Mouse (Mus musculus) kidney, postnatal 0 days (tissue): ENCODE measurements around the gene Camkk1. TPM values are rescaled to one million over a fixed set of nuclear protein-coding genes. Genes with fewer than 3 reads are reported as not detected.

ENCODE experiments used
- ATAC-seq: fragments of 200-750 bp; cut with Nextera tagmentation; replicated peaks from 2 replicates; pipeline ENCODE4 v1.8.0; 2017; ENCODE audit warnings: low read depth, moderate number of reproducible peaks, moderate TSS enrichment, moderate library complexity; ENCODE audit not compliant: low FRiP score
- DNase-seq: peaks from one replicate; pipeline ENCODE4 v3.0.0-alpha.2; 2016; ENCODE audit warnings: low spot score
- H3K27ac ChIP-seq: fragments of 300-500 bp; sonication (generic); 2 replicates; pipeline ENCODE4 v1.5.1; 2014; ENCODE audit warnings: mild to moderate bottlenecking
- H3K27me3 ChIP-seq: fragments of 300-500 bp; sonication (generic); 2 replicates; pipeline ENCODE4 v1.6.1; 2014; ENCODE audit warnings: low read length, mixed read lengths; ENCODE audit not compliant: insufficient read depth
- H3K36me3 ChIP-seq: fragments of 300-500 bp; sonication (generic); 2 replicates; pipeline ENCODE4 v1.6.1; 2014; ENCODE audit warnings: low read length, mixed read lengths; ENCODE audit not compliant: insufficient read depth
- H3K4me1 ChIP-seq: fragments of 300-500 bp; sonication (generic); replicated peaks from 2 replicates; pipeline ENCODE4 v1.6.1; 2014; ENCODE audit warnings: antibody characterized with exemption, low read length, mixed read lengths; ENCODE audit not compliant: insufficient read depth
- H3K4me2 ChIP-seq: fragments of 300-500 bp; sonication (generic); 2 replicates; pipeline ENCODE4 v1.6.1; 2014; ENCODE audit warnings: mild to moderate bottlenecking, low read length, moderate library complexity, mixed read lengths
- H3K4me3 ChIP-seq: fragments of 300-500 bp; sonication (generic); replicated peaks from 2 replicates; pipeline ENCODE4 v1.5.1; 2014; ENCODE audit warnings: low read depth, low read length
- H3K9ac ChIP-seq: fragments of 300-500 bp; sonication (generic); 2 replicates; pipeline ENCODE4 v1.6.1; 2014; ENCODE audit warnings: low read depth, low read length
- H3K9me3 ChIP-seq: fragments of 300-500 bp; sonication (generic); replicated peaks from 2 replicates; pipeline ENCODE4 v1.6.1; 2016; ENCODE audit warnings: low read length, inconsistent platforms, mixed read lengths
- CTCF ChIP-seq: IDR thresholded peaks from 2 replicates; pipeline ENCODE4 v1.5.1; 2016; ENCODE audit warnings: antibody characterized with exemption, low read depth, mild to moderate bottlenecking, moderate library complexity
- WGBS: fragments of 180-500 bp; shearing (Covaris S2); extraction: QIAGEN DNeasy Blood & Tissue Kit; methylation state at CpG from one replicate; pipeline ENCODE4 v1.1.7; 2014; 5-methylcytosine and 5-hydroxymethylcytosine counted together
- polyA plus RNA-seq: library from polyadenylated mRNA; unstranded; fragments of >200 nt; fragmentation: Nextera tagmentation; extraction: Ambion mirVana; gene quantifications from 2 replicates; pipeline ENCODE4 v1.2.1, GENCODE M21; 2015

Gene Camkk1
- polyA plus RNA-seq, 1 experiment from 2014 or later, result 4.3 TPM

- no peak for DNase-seq
- no peak overlapping the region for H3K27ac ChIP-seq
- ATAC-seq, result no peak
- whole genome bisulfite sequencing, result 62% methylated on average over 13 of the region's 13 CpGs
- H3K36me3 ChIP-seq, result no peaks in the 10 kb centered on the region
- H3K4me3 ChIP-seq, result no peak overlapping the region
- H3K4me1 ChIP-seq, result no peaks in the 10 kb centered on the region
- H3K9me3 ChIP-seq, result no peaks in the 10 kb centered on the region
- no peak for TF ChIP-seq CTCF
- H3K4me2 ChIP-seq, result no peak overlapping the region
- no peak overlapping the region for H3K9ac ChIP-seq
- H3K27me3 ChIP-seq, result no peaks in the 10 kb centered on the region
Observed at GRCm38 (mm10) chr11:73009531-73010274, 9.1 kb upstream of the Camkk1 start.

GRCm38 (mm10) chr11:73013981-73014380 is 4.8 kb upstream of the Camkk1 start:
- H3K4me2 ChIP-seq, result no peak overlapping the region
- H3K27ac ChIP-seq, result no peak overlapping the region
- no peak for ATAC-seq
- no peak for TF ChIP-seq CTCF
- WGBS, result 66% methylated on average over 5 of the region's 5 CpGs
- DNase-seq, result no peak
- H3K9me3 ChIP-seq, result no peaks in the 10 kb centered on the region
- H3K27me3 ChIP-seq, result no peaks in the 10 kb centered on the region; the same call in 1 of the 2 replicates
- 0 out of 2 replicates have a peak, but pooled peaks cover 5% of the 10 kb centered on the region for H3K4me1 ChIP-seq
- no peak overlapping the region for H3K9ac ChIP-seq
- no peaks in the 10 kb centered on the region for H3K36me3 ChIP-seq
- H3K4me3 ChIP-seq, result no peak overlapping the region

GRCm38 (mm10) chr11:73014831-73015344 is 3.9 kb upstream of the Camkk1 start:
- DNase-seq, result no peak
- 76% methylated on average over 4 of the region's 4 CpGs for WGBS

GRCm38 (mm10) chr11:73015391-73016102 is 3.3 kb upstream of the Camkk1 start:
- Histone ChIP-seq H3K4me2 (no peak overlapping the region), H3K9me3 (no peaks in the 10 kb centered on the region), H3K27me3 (no peaks in the 10 kb centered on the region; the same call in 1 of the 2 replicates), H3K27ac (no peak overlapping the region), H3K4me3 (no peak overlapping the region), H3K36me3 (no peaks in the 10 kb centered on the region), H3K4me1 (peaks cover 13% of the 10 kb centered on the region; the same call in 1 of the 2 replicates), H3K9ac (no peak overlapping the region)
- 59% methylated on average over 5 of the region's 5 CpGs for WGBS
- TF ChIP-seq CTCF, result no peak
- no peak for DNase-seq
- no peak for ATAC-seq

More at GRCm38 (mm10) chr11:73014831-73015344, 3.9 kb upstream of the Camkk1 start:
- H3K9ac ChIP-seq, result no peak overlapping the region
- H3K4me1 ChIP-seq, result peaks cover 13% of the 10 kb centered on the region; the same call in 1 of the 2 replicates
- H3K4me2 ChIP-seq, result no peak overlapping the region
- no peak overlapping the region for H3K4me3 ChIP-seq
- ATAC-seq, result no peak
- H3K9me3 ChIP-seq, result no peaks in the 10 kb centered on the region
- H3K36me3 ChIP-seq, result no peaks in the 10 kb centered on the region
- no peak for TF ChIP-seq CTCF
- H3K27me3 ChIP-seq, result no peaks in the 10 kb centered on the region; the same call in 1 of the 2 replicates
- no peak overlapping the region for H3K27ac ChIP-seq

GRCm38 (mm10) chr11:73016103-73016420 is 2.7 kb upstream of the Camkk1 start:
- no peaks in the 10 kb centered on the region; the same call in 1 of the 2 replicates for H3K27me3 ChIP-seq
- H3K9ac ChIP-seq, result no peak overlapping the region
- peaks cover 13% of the 10 kb centered on the region; the same call in 1 of the 2 replicates for H3K4me1 ChIP-seq
- H3K4me2 ChIP-seq, result no peak overlapping the region
- DNase-seq (no peak), ATAC-seq (no peak)
- no peaks in the 10 kb centered on the region for H3K9me3 ChIP-seq
- H3K36me3 ChIP-seq, result no peaks in the 10 kb centered on the region
- H3K27ac ChIP-seq, result no peak overlapping the region
- no peak overlapping the region for H3K4me3 ChIP-seq
- WGBS, result 75% methylated on average over 6 of the region's 6 CpGs
- no peak for TF ChIP-seq CTCF

GRCm38 (mm10) chr11:73019147-73019795 is 463 bp downstream of the Camkk1 start:
- Histone ChIP-seq H3K4me2 (peak overlapping the region; percentile 99), H3K9me3 (no peaks in the 10 kb centered on the region), H3K4me3 (peak overlapping the region; percentile 68), H3K27me3 (no peaks in the 10 kb centered on the region; the same call in 1 of the 2 replicates), H3K36me3 (no peaks in the 10 kb centered on the region), H3K9ac (peak overlapping the region; percentile 59), H3K4me1 (peaks cover 15% of the 10 kb centered on the region; the same call in 1 of the 2 replicates), H3K27ac (no peak overlapping the region)
- under 1% methylated on average over 43 of the region's 46 CpGs for WGBS
- ATAC-seq (peak; percentile 23; the same call in 1 of the 2 replicates), DNase-seq (peak; percentile 24)
- TF ChIP-seq CTCF, result no peak
